Mouse (Mus musculus): Measurements from ENCODE around the gene Hist1h2bf.
"Not testable (repeated sequence)": the region's sequence is repeated elsewhere in the genome, so short reads cannot be mapped to it uniquely, and the experiment has no call there.

The Hist1h2bf gene

GRCm38 (mm10) chr13:23573898-23574524 is at the start of gene Hist1h2bf, which contains the start of gene Hist1h2ad:
TSS of gene Hist1h2bf (minus strand) at chr13:23574196.
TSS of gene Hist1h2ad (plus strand) at chr13:23574381.
- peak; percentile 96 for DNase-seq (ENCODE audit: low spot score)

DNA sequence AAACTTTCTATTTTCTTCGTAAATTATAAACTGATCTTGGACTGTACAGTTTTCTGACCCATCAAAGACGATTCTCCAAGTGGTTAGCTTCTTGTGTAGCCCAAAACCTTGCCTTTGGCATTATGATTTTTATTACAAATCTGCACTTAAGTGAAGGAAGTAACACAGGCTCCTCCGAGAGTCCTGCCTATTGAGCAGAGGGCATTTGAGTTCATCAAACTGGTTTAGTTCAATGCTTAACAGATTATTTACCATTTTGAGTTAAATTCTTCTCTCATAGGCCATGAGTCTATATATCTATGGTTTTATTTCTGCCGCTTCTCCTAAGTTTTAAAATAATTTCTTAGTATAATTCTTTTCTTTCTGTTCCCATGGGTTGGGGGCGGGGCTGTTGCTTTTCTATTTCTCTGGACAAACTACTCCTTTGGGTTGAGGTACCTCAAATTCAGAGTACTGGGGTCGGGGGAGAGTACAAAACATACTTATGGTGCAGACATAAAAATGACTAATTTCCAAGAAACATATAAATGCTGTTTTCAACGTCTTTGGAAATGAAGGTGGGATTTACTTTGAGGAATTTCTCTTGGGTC is 49.0 kb upstream of the Hist1h2bf start:
- DNase-seq (ENCODE audit: low spot score) = no peak

DNA sequence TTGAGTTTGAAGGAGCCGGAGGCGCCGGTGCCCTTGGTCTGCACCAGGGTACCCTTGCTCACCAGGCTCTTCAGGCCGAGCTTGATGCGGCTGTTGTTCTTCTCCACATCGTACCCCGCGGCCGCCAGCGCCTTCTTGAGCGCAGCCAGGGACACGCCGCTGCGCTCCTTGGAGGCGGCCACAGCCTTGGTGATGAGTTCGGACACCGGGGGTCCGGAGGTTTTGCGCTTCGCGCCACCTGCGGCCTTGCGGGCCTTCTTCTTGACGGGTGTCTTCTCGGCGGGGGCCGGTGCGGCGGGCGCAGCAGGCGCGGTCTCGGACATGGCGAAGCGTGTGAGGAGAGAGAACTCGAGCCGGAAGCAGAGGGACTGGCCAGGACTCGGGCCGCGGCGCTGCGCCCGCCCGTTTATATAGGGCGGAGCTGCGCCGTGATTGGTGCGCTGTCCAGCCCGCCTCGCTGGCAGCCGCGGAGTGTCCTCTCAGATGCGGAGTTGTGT is 48.2 kb upstream of the Hist1h2bf start, which contains the start of gene Hist1h1e:
Hist1h1e (minus strand) TSS at position 384 of the 497 bp plus-strand sequence.
- DNase-seq (ENCODE audit: low spot score) = peak; percentile 55

GRCm38 (mm10) chr13:23621532-23622174 is 47.7 kb upstream of the Hist1h2bf start:
- DNase-seq (ENCODE audit: low spot score) = peak; percentile 45

DNA sequence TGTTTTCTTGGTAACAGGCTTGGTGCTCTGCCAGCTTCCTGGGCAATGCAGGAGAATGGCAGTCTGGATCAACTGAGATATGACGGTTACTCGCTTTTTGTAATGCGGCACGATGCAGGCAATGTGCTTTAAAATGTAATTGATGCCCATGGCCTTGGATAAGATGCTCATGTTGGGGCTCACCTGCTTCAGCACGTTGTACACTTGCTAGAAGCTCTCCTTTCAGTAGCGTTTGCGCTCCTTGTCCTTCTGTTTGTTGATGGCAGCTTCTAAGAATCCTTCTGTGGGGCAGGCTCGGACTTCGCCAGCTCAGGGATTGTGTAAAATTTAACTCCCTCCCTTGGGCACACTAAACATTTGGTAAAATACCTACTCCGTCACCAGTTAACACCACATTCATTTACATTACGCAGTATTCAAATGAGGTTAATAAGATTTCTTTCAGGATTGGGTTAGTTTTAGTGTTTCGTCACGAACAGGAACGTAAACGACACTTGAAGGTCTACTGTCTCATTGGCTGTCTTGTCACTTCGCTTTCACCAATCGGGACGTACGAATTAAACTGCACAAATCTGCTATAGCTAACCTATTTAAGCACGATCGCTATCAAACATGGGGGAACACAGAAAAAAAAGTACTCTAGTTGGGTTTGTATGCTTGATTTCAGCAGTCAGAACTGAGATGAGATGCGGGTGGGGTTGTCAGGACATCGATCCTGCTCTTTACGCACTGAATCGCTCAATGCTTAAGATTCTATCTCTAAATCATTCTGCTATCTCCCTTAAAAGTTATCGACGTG is 46.9 kb upstream of the Hist1h2bf start, which contains the start of gene Hist1h2be:
Hist1h2be (minus strand) TSS at position 392 of the 799 bp plus-strand sequence.
- peak; percentile 83 for DNase-seq (ENCODE audit: low spot score)

DNA sequence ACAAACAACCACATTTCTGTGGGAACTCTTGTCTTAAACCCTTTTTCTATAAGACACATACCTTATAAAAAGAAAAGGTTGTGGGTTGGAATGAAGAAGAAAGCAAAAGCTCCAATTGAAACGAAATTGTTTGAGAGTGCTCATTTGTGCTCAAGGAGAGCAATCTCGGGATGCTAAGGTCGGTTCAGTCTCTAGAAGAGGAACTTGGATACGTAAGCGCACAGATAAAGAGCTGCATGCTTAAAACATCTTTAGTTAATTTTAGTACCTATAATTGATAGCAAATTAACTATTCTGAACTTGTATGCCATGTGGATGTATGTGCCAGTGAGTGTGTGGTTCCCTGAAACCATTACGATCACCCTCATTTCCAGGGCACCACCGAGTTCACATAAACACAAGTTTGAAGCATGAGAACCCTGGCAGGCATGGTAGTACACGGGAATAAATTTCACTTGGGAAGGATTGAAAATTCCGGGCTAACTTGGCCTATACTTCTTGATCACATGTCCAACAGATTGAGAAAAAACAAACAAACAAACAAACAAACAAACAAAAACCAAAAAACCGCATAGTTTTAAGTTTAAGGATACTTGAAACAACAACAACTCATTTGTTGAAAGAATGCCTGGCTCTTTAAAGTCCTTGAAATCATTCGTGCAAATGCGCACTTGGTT is 46.2 kb upstream of the Hist1h2bf start:
- DNase-seq (ENCODE audit: low spot score) = no peak

GRCm38 (mm10) chr13:23611638-23612037 is 37.6 kb upstream of the Hist1h2bf start:
- DNase-seq (ENCODE audit: low spot score) = no peak

DNA sequence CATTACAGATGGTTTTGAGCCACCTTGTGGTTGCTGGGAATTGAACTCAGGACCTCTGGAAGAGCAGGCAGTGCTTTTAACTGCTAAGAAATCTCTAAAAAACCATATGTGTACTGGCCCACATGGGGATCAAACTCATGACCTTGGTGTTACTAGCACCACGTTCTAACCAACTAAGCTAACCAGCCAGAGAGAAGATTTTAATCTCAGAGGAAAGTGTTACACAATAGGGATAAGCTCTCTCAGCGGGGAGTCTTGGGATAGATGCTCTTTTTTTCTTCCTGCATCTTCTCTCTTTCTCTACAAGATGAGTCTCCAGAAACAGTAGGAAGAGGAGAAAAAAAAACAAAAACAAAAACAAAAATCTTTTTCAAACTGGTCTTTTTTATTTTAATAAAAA is 36.4 kb upstream of the Hist1h2bf start:
- DNase-seq (ENCODE audit: low spot score) = no peak

DNA sequence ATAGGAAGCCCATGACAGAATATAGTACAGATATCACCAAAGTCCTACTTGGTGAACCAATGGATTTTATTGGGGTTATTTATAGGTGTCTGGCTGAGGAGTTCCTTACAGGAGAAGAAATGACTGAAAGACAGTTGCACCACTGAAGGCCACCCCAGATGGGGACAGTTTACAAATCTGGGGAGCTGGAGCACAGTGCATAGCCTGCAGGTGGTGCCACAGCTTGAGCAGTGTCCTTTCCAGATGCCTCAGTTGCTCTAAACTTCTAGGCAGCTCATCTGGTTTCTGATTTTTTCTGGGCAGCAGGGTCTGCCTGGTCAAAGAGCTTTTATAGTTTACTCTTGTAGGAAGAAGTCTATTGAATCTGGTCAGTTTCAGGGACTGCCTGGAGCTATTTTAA is 35.8 kb upstream of the Hist1h2bf start:
- DNase-seq (ENCODE audit: low spot score) = no peak

- DNase-seq (ENCODE audit: low spot score) = no peak
These were observed 35.2 kb upstream of the Hist1h2bf start for GRCm38 (mm10) chr13:23609209-23609608.

DNA sequence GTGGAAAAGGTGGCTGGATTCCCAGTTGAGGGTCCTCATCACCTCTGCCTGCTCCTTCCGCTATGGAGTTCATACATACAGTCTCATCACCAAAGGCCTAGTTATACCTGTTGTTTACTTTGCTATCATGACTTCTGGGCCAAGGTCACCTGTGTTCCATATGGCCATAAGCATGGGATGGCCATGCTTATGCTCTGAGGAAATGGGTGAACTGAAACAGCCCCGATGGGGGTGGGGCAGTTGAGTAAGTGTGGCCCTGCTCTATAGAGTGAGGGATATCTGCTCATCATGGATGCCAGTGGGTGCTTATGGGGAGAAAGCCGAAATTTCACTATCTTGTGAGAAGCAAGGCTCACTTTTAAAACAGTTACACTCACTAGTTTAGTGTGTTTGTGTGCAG is 31.1 kb upstream of the Hist1h2bf start:
- no peak for DNase-seq (ENCODE audit: low spot score)

DNA sequence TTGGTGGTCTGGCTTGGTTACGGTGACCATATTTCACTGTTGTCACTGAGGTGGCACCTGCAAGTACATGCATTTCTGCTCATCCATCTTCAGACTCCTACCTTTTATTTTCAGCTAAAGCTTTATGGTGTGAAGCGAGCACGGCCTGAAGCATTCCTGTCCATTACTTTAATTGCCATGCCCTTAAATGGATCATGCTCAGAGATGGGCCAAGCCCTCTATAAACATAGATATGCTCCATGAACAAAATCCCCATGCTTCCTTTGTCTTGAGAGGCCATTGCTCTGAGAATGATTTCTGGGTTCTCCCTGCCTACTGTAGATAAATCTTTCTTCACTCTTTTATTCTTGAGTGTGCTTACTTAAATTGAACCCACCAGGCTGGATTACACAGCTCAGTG is 30.5 kb upstream of the Hist1h2bf start:
- DNase-seq (ENCODE audit: low spot score) = no peak

DNA sequence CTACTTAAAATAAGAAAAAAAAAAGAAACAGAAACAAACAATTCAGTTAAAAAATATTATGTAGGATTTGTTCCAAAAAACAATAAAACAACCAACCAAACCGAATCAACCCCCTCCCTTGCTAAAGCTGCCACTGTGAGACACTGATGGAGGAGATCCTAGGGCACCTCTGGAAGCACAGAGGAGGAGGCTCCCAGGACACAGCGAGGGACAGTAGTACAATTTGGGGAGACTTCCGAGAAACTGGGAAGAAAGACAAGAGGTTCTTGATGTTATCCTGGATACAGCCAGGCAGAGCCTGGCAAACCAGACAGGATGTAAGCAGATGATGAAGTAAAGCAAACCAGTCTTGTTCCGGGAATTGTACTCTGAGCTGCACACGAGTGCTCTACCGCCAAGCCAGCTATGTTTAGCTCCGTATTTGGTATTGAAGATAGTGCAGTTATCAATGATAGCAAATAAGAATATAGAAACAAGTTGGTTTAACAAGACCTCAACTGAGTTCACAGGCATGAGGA is 29.2 kb upstream of the Hist1h2bf start:
- no peak for DNase-seq (ENCODE audit: low spot score)

- no peak for DNase-seq (ENCODE audit: low spot score)
These were observed 24.0 kb upstream of the Hist1h2bf start for GRCm38 (mm10) chr13:23597957-23598356.

DNA sequence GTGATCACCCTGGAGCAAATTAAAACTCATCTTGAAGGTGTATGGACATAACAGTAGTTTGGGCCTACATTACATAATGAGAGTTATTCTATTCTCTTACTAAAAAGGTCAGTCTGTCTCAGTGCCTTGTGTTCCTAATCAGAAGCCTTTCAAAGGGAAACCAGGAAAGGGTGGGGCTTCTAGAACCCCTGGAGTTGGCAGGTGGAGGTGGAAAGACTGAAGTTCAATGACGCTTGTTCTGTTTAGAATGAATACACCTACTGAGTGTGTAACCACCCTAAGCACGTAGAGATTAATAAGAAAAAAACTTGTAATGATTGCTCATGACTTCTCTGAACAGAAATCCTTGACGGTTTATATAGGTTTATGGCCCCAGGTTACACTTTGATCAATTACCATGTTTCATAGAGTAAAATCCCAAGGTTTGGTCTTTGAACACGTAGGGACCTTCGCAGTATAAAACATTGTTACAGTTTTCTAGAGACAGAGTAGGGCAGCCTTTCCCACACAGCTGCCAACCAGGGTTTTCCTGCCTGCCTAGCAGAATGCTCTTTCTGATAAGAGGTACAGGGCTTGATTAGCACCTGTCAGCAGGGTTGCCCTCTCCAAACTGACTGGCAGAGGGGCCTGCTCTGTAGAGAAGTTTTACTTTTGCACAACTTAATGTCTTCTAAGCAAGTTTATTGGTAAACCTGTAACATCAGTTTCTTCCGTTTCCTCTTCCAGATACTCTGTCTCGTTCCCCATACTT is 21.8 kb upstream of the Hist1h2bf start:
- DNase-seq (ENCODE audit: low spot score) = no peak

GRCm38 (mm10) chr13:23595185-23595584 is 21.2 kb upstream of the Hist1h2bf start:
- no peak for DNase-seq (ENCODE audit: low spot score)

- no peak for DNase-seq (ENCODE audit: low spot score)
These were observed 19.2 kb upstream of the Hist1h2bf start for GRCm38 (mm10) chr13:23593051-23593770.

DNA sequence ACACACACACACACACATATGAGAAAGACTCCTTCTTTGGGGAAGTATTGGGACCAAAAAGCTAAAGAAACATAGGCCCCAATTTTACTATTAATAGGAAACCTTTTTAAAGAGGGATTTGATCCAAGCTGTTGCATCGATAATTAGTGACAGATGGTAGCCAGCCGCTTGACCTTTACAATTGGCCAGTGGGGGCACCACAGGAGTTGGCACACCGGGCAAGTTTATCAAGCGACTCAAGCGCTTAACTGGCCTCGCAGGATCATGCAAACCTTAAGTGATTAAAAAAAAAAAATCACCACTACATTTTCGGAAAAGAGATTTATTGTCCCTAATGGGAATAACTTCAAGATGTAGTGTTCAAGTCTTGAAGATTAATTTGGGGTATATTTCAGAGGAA is 18.6 kb upstream of the Hist1h2bf start:
- DNase-seq (ENCODE audit: low spot score) = no peak

GRCm38 (mm10) chr13:23591886-23592285 is 17.9 kb upstream of the Hist1h2bf start:
- not testable (repeated sequence) for DNase-seq (ENCODE audit: low spot score)

- no peak for DNase-seq (ENCODE audit: low spot score)
These were observed 17.2 kb upstream of the Hist1h2bf start for GRCm38 (mm10) chr13:23591206-23591605.
